Mouse (Mus musculus) spleen, adult 2 months (tissue): ENCODE data around the gene Galnt15.
A peak's percentile ranks its signal among the peaks of the same experiment; 100 is the strongest.

Experiments
- CTCF ChIP-seq: fragments of 200-500 bp; IDR thresholded peaks from 2 replicates; pipeline ENCODE4 v1.5.1; 2011; ENCODE audit warnings: mild to moderate bottlenecking, inconsistent platforms; ENCODE audit not compliant: insufficient read depth, insufficient read length, insufficient replicate concordance; ENCODE audit errors: extremely low read depth
- POLR2A ChIP-seq: fragments of 200-500 bp; IDR thresholded peaks from 2 replicates; pipeline ENCODE4 v1.6.1; 2011; ENCODE audit warnings: low read depth, low read length, inconsistent platforms

DNA sequence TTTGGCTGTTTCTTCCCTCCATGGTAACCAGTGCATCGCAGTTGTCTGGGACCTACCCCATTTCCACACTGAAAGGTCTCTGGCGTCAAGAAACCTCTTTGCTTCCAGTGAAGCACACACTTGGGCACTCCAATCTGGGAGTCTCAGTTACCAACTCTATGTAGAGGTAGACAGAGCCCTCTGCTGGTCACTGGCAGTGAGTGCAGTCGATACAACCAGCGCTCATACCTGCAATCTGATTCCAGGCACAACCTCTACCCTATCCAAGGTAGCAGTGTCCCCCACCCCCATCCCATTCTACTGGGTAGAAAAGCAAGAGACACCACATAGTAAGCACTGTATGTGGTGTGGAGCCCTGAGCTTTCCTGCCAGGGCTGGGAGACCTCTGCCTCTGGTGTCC is 3.7 kb downstream of the Galnt15 start:
- TF ChIP-seq CTCF (peak; percentile 72; the same call in 1 of the 2 replicates), POLR2A (no peak)
